Mouse (Mus musculus) lung, embryonic 15.5 days (tissue): Measurements from ENCODE around the gene Rac1. TPM values are rescaled to one million over a fixed set of nuclear protein-coding genes. Genes with fewer than 3 reads are reported as not detected.

Experiments
- ATAC-seq: fragments of 200-750 bp; cut with Nextera tagmentation; 2 replicates; pipeline ENCODE4 v1.8.0; 2017; ENCODE audit warnings: moderate number of reproducible peaks, borderline replicate concordance; ENCODE audit not compliant: low FRiP score, low TSS enrichment; ENCODE audit errors: extremely low read depth
- H3K27ac ChIP-seq: fragments of 300-500 bp; sonication (generic); 2 replicates; pipeline ENCODE4 v1.5.1; 2015; ENCODE audit warnings: moderate library complexity, mild to moderate bottlenecking, inconsistent platforms
- H3K27me3 ChIP-seq: fragments of 300-500 bp; sonication (generic); 2 replicates; pipeline ENCODE4 v1.6.1; 2015; ENCODE audit warnings: inconsistent platforms
- H3K36me3 ChIP-seq: fragments of 300-500 bp; sonication (generic); 2 replicates; pipeline ENCODE4 v1.6.1; 2015; ENCODE audit warnings: inconsistent platforms
- H3K4me1 ChIP-seq: fragments of 300-500 bp; sonication (generic); 2 replicates; pipeline ENCODE4 v1.6.1; 2015; ENCODE audit warnings: inconsistent platforms
- H3K4me2 ChIP-seq: fragments of 300-500 bp; sonication (generic); 2 replicates; pipeline ENCODE4 v1.6.1; 2015; ENCODE audit warnings: inconsistent platforms, mild to moderate bottlenecking, moderate library complexity
- H3K4me3 ChIP-seq: fragments of 300-500 bp; sonication (generic); 2 replicates; pipeline ENCODE4 v1.5.1; 2015; ENCODE audit warnings: mild to moderate bottlenecking, inconsistent platforms
- H3K9ac ChIP-seq: fragments of 300-500 bp; sonication (generic); 2 replicates; pipeline ENCODE4 v1.6.1; 2015; ENCODE audit warnings: inconsistent platforms
- H3K9me3 ChIP-seq: fragments of 300-500 bp; sonication (generic); 2 replicates; pipeline ENCODE4 v1.6.1; 2016; ENCODE audit warnings: inconsistent platforms
- WGBS: fragments of 180-500 bp; shearing (Covaris S2); methylation state at CpG from one replicate; pipeline ENCODE4 v1.1.7; 2015; 5-methylcytosine and 5-hydroxymethylcytosine counted together
- polyA plus RNA-seq: library from polyadenylated mRNA; unstranded; fragments of >200 nt; fragmentation: Nextera tagmentation; extraction: Ambion mirVana; gene quantifications from 2 replicates; pipeline ENCODE4 v1.2.1, GENCODE M21; 2015

Gene Rac1
- polyA plus RNA-seq, 1 experiment from 2014 or later = 506 TPM

- ATAC-seq = no peak
- no peaks in the 10 kb centered on the region for H3K27me3 ChIP-seq
- no peak overlapping the region for H3K4me2 ChIP-seq
- H3K4me3 ChIP-seq = no peak overlapping the region
- H3K36me3 ChIP-seq = no peaks in the 10 kb centered on the region
- WGBS = 73% methylated on average over 3 of the region's 3 CpGs
- no peak overlapping the region for H3K9ac ChIP-seq
- no peaks in the 10 kb centered on the region for H3K9me3 ChIP-seq
- no peak overlapping the region for H3K27ac ChIP-seq
- peaks cover 52% of the 10 kb centered on the region for H3K4me1 ChIP-seq
Measured at GRCm38 (mm10) chr5:143522882-143523281, 5.0 kb downstream of the Rac1 start.

- Histone ChIP-seq H3K4me3 (no peak overlapping the region), H3K27me3 (no peaks in the 10 kb centered on the region), H3K4me2 (peak overlapping the region; percentile 17; the same call in 1 of the 2 replicates), H3K9me3 (no peaks in the 10 kb centered on the region), H3K36me3 (peaks cover 21% of the 10 kb centered on the region), H3K4me1 (peaks cover 50% of the 10 kb centered on the region), H3K27ac (no peak overlapping the region), H3K9ac (no peak overlapping the region)
- 59% methylated on average over 2 of the region's 2 CpGs for WGBS
- ATAC-seq = no peak
Measured at GRCm38 (mm10) chr5:143520415-143520814, 7.4 kb downstream of the Rac1 start.

- Histone ChIP-seq H3K4me3 (no peak overlapping the region), H3K27ac (no peak overlapping the region), H3K9ac (no peak overlapping the region), H3K4me2 (no peak overlapping the region), H3K4me1 (peaks cover 33% of the 10 kb centered on the region), H3K36me3 (peaks cover 44% of the 10 kb centered on the region), H3K9me3 (no peaks in the 10 kb centered on the region), H3K27me3 (no peaks in the 10 kb centered on the region)
- no peak for ATAC-seq
- WGBS = 42% methylated on average over 6 of the region's 6 CpGs
Measured at GRCm38 (mm10) chr5:143518045-143518591, 9.7 kb downstream of the Rac1 start.

- H3K4me1 ChIP-seq = peaks cover 33% of the 10 kb centered on the region
- no peak overlapping the region for H3K27ac ChIP-seq
Measured at GRCm38 (mm10) chr5:143517436-143517835, 10.4 kb downstream of the Rac1 start.

GRCm38 (mm10) chr5:143517005-143517404 lies 10.8 kb downstream of the Rac1 start:
- peaks cover 49% of the 10 kb centered on the region for H3K36me3 ChIP-seq
- no peak for ATAC-seq
- H3K4me3 ChIP-seq = no peak overlapping the region
- WGBS = 83% methylated on average over 11 of the region's 11 CpGs
- H3K27me3 ChIP-seq = no peaks in the 10 kb centered on the region
- no peak overlapping the region for H3K9ac ChIP-seq
- H3K27ac ChIP-seq = no peak overlapping the region
- H3K4me1 ChIP-seq = peaks cover 33% of the 10 kb centered on the region
- no peak overlapping the region for H3K4me2 ChIP-seq
- H3K9me3 ChIP-seq = no peaks in the 10 kb centered on the region

More at GRCm38 (mm10) chr5:143517436-143517835, 10.4 kb downstream of the Rac1 start:
- Histone ChIP-seq H3K4me2 (no peak overlapping the region), H3K4me3 (no peak overlapping the region), H3K9me3 (no peaks in the 10 kb centered on the region), H3K36me3 (peaks cover 48% of the 10 kb centered on the region), H3K9ac (no peak overlapping the region), H3K27me3 (no peaks in the 10 kb centered on the region)
- WGBS = 60% methylated on average over 6 of the region's 6 CpGs
- ATAC-seq = no peak

GRCm38 (mm10) chr5:143514878-143515277 lies 13.0 kb downstream of the Rac1 start:
- peaks cover 29% of the 10 kb centered on the region for H3K4me1 ChIP-seq
- H3K36me3 ChIP-seq = peaks cover 58% of the 10 kb centered on the region
- no peaks in the 10 kb centered on the region for H3K9me3 ChIP-seq
- no peaks in the 10 kb centered on the region for H3K27me3 ChIP-seq
- H3K4me2 ChIP-seq = no peak overlapping the region
- H3K27ac ChIP-seq = no peak overlapping the region
- H3K9ac ChIP-seq = no peak overlapping the region
- no peak overlapping the region for H3K4me3 ChIP-seq
- 87% methylated on average over 5 of the region's 5 CpGs for WGBS
- no peak for ATAC-seq

- peaks cover 65% of the 10 kb centered on the region for H3K36me3 ChIP-seq
- no peaks in the 10 kb centered on the region for H3K27me3 ChIP-seq
- H3K27ac ChIP-seq = no peak overlapping the region
- 87% methylated on average over 4 of the region's 4 CpGs for WGBS
- no peak overlapping the region for H3K9ac ChIP-seq
- H3K4me1 ChIP-seq = peaks cover 27% of the 10 kb centered on the region; the same call in 1 of the 2 replicates
- no peak overlapping the region for H3K4me2 ChIP-seq
- H3K9me3 ChIP-seq = no peaks in the 10 kb centered on the region
- H3K4me3 ChIP-seq = no peak overlapping the region
- ATAC-seq = no peak
Measured at GRCm38 (mm10) chr5:143512305-143512704, 15.5 kb downstream of the Rac1 start.

GRCm38 (mm10) chr5:143511577-143511976 lies 16.3 kb downstream of the Rac1 start:
- H3K27ac ChIP-seq = no peak overlapping the region
- no peak overlapping the region for H3K4me2 ChIP-seq

GRCm38 (mm10) chr5:143509737-143510136 lies 18.1 kb downstream of the Rac1 start:
- WGBS = 43% methylated on average over 11 of the region's 11 CpGs
- Histone ChIP-seq H3K4me2 (no peak overlapping the region), H3K9ac (no peak overlapping the region), H3K27ac (no peak overlapping the region), H3K4me1 (0 out of 2 replicates have a peak, but pooled peaks cover 23% of the 10 kb centered on the region), H3K9me3 (no peaks in the 10 kb centered on the region), H3K27me3 (no peaks in the 10 kb centered on the region), H3K4me3 (no peak overlapping the region), H3K36me3 (peaks cover 60% of the 10 kb centered on the region)
- ATAC-seq = 0 out of 2 replicates have a peak, but pooled peaks have one; percentile 28

More at GRCm38 (mm10) chr5:143511577-143511976, 16.3 kb downstream of the Rac1 start:
- Histone ChIP-seq H3K4me3 (no peak overlapping the region), H3K9ac (no peak overlapping the region), H3K27me3 (no peaks in the 10 kb centered on the region), H3K36me3 (peaks cover 64% of the 10 kb centered on the region), H3K4me1 (0 out of 2 replicates have a peak, but pooled peaks cover 23% of the 10 kb centered on the region), H3K9me3 (no peaks in the 10 kb centered on the region)
- no peak for ATAC-seq
- whole genome bisulfite sequencing = 56% methylated on average over 4 of the region's 4 CpGs

- H3K27me3 ChIP-seq = no peaks in the 10 kb centered on the region
- no peaks in the 10 kb centered on the region for H3K9me3 ChIP-seq
- H3K9ac ChIP-seq = no peak overlapping the region
- no peak overlapping the region for H3K4me2 ChIP-seq
- peaks cover 60% of the 10 kb centered on the region for H3K36me3 ChIP-seq
- WGBS = 55% methylated on average over 9 of the region's 9 CpGs
- H3K27ac ChIP-seq = no peak overlapping the region
- no peak overlapping the region for H3K4me3 ChIP-seq
- no peak for ATAC-seq
- H3K4me1 ChIP-seq = 0 out of 2 replicates have a peak, but pooled peaks cover 23% of the 10 kb centered on the region
Measured at GRCm38 (mm10) chr5:143509294-143509693, 18.5 kb downstream of the Rac1 start.

GRCm38 (mm10) chr5:143505545-143505944 lies 22.3 kb downstream of the Rac1 start:
- no peaks in the 10 kb centered on the region for H3K9me3 ChIP-seq
- 77% methylated on average over 7 of the region's 7 CpGs for WGBS

GRCm38 (mm10) chr5:143505056-143505455 lies 22.8 kb downstream of the Rac1 start:
- 0 out of 2 replicates have a peak, but pooled peaks cover 19% of the 10 kb centered on the region for H3K4me1 ChIP-seq
- H3K27ac ChIP-seq = no peak overlapping the region
- no peaks in the 10 kb centered on the region for H3K9me3 ChIP-seq
- H3K9ac ChIP-seq = no peak overlapping the region
- 82% methylated on average over 8 of the region's 8 CpGs for WGBS
- no peak overlapping the region for H3K4me3 ChIP-seq
- H3K4me2 ChIP-seq = no peak overlapping the region
- H3K27me3 ChIP-seq = no peaks in the 10 kb centered on the region
- ATAC-seq = no peak
- H3K36me3 ChIP-seq = peaks cover 43% of the 10 kb centered on the region

More at GRCm38 (mm10) chr5:143505545-143505944, 22.3 kb downstream of the Rac1 start:
- H3K4me1 ChIP-seq = 0 out of 2 replicates have a peak, but pooled peaks cover 23% of the 10 kb centered on the region
- no peak for ATAC-seq
- no peak overlapping the region for H3K4me2 ChIP-seq
- no peak overlapping the region for H3K9ac ChIP-seq
- H3K4me3 ChIP-seq = no peak overlapping the region
- H3K27ac ChIP-seq = no peak overlapping the region
- H3K27me3 ChIP-seq = no peaks in the 10 kb centered on the region
- H3K36me3 ChIP-seq = peaks cover 43% of the 10 kb centered on the region
